Mouse (Mus musculus): Measurements from ENCODE around the gene Ednrb.

DNA sequence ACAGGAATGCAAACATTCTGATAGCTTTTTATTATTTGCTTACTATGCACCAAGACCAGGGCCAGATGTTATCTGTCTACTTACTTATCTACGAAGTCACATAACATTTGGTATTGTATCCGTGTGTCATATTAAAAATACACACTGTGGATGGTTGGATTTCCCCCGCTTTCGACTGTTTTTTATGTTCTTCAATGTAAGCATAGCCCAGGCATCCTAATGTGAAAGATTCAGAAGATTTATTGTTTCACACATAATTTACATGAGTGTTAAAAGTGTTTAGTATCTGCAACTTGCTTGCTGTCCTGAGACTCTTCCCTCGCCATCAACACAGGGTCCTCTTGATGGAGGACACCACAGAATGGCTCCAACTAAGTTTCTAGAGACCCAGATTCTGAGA lies 5.3 kb downstream of the Ednrb start:
- TF ChIP-seq POLR2A (IDR thresholded peaks at IDR 0.05; ENCODE audit: insufficient read depth, low read depth, low read length), result no peak
- TF ChIP-seq CTCF (IDR thresholded peaks at IDR 0.05; ENCODE audit: insufficient read depth, low read depth, low read length), result no peak
